Mouse (Mus musculus): ENCODE results near the gene Gm20388. TPM values are rescaled to one million over a fixed set of nuclear protein-coding genes. Genes with fewer than 3 reads are reported as not detected.

Gm20388 gene
- polyA plus RNA-seq, 1 experiment = 0.36 TPM

- Histone ChIP-seq H3K36me3 (ENCODE audit: control insufficient read depth) (no peaks in the 10 kb centered on the region), H3K4me1 (ENCODE audit: control insufficient read depth) (no peaks in the 10 kb centered on the region), H3K9me3 (ENCODE audit: control insufficient read depth, low read length) (no peaks in the 10 kb centered on the region), H3K4me3 (replicated peaks) (no peak overlapping the region), H3K27me3 (ENCODE audit: control insufficient read depth) (no peaks in the 10 kb centered on the region)
- TF ChIP-seq TAL1 (IDR thresholded peaks at IDR 0.05; ENCODE audit: low read length) (no peak), GATA1 (IDR thresholded peaks at IDR 0.05; ENCODE audit: low read length) (no peak)
These were observed 1468.7 kb downstream of the Gm20388 start for GRCm38 (mm10) chr8:121379387-121379786.

GRCm38 (mm10) chr8:121382583-121383241, 1472.1 kb downstream of the Gm20388 start:
- no peak for TF ChIP-seq GATA1 (IDR thresholded peaks at IDR 0.05; ENCODE audit: low read length)
- TF ChIP-seq TAL1 (IDR thresholded peaks at IDR 0.05; ENCODE audit: low read length) = no peak
- Histone ChIP-seq H3K4me1 (ENCODE audit: control insufficient read depth) (no peaks in the 10 kb centered on the region), H3K36me3 (ENCODE audit: control insufficient read depth) (no peaks in the 10 kb centered on the region), H3K9me3 (ENCODE audit: control insufficient read depth, low read length) (no peaks in the 10 kb centered on the region), H3K4me3 (replicated peaks) (peak overlapping the region; percentile 22), H3K27me3 (ENCODE audit: control insufficient read depth) (no peaks in the 10 kb centered on the region)

GRCm38 (mm10) chr8:121385540-121385939, 1474.9 kb downstream of the Gm20388 start:
- H3K4me1 ChIP-seq (ENCODE audit: control insufficient read depth) = no peaks in the 10 kb centered on the region
- no peak overlapping the region for H3K4me3 ChIP-seq (replicated peaks)
- TF ChIP-seq GATA1 (IDR thresholded peaks at IDR 0.05; ENCODE audit: low read length) (no peak), TAL1 (IDR thresholded peaks at IDR 0.05; ENCODE audit: low read length) (no peak)
- H3K27me3 ChIP-seq (ENCODE audit: control insufficient read depth) = peaks cover 1% of the 10 kb centered on the region; the same call in 1 of the 2 replicates
- no peaks in the 10 kb centered on the region for H3K9me3 ChIP-seq (ENCODE audit: control insufficient read depth, low read length)
- H3K36me3 ChIP-seq (ENCODE audit: control insufficient read depth) = no peaks in the 10 kb centered on the region

- H3K36me3 ChIP-seq (ENCODE audit: control insufficient read depth) = no peaks in the 10 kb centered on the region
- peaks cover 29% of the 10 kb centered on the region for H3K27me3 ChIP-seq (ENCODE audit: control insufficient read depth)
- TF ChIP-seq GATA1 (IDR thresholded peaks at IDR 0.05; ENCODE audit: low read length) (no peak), TAL1 (IDR thresholded peaks at IDR 0.05; ENCODE audit: low read length) (no peak)
- H3K9me3 ChIP-seq (ENCODE audit: control insufficient read depth, low read length) = no peaks in the 10 kb centered on the region
- no peak overlapping the region for H3K4me3 ChIP-seq (replicated peaks)
- no peaks in the 10 kb centered on the region for H3K4me1 ChIP-seq (ENCODE audit: control insufficient read depth)
These were observed 1480.0 kb downstream of the Gm20388 start for GRCm38 (mm10) chr8:121390608-121391007.

- Histone ChIP-seq H3K36me3 (ENCODE audit: control insufficient read depth) (no peaks in the 10 kb centered on the region), H3K27me3 (ENCODE audit: control insufficient read depth) (peaks cover 29% of the 10 kb centered on the region), H3K4me1 (ENCODE audit: control insufficient read depth) (no peaks in the 10 kb centered on the region), H3K9me3 (ENCODE audit: control insufficient read depth, low read length) (no peaks in the 10 kb centered on the region), H3K4me3 (replicated peaks) (no peak overlapping the region)
- TF ChIP-seq TAL1 (IDR thresholded peaks at IDR 0.05; ENCODE audit: low read length) = no peak
- TF ChIP-seq GATA1 (IDR thresholded peaks at IDR 0.05; ENCODE audit: low read length) = no peak
These were observed 1480.6 kb downstream of the Gm20388 start for GRCm38 (mm10) chr8:121391254-121391653.

GRCm38 (mm10) chr8:121391771-121392170, 1481.1 kb downstream of the Gm20388 start:
- TF ChIP-seq TAL1 (IDR thresholded peaks at IDR 0.05; ENCODE audit: low read length) = no peak
- no peak for TF ChIP-seq GATA1 (IDR thresholded peaks at IDR 0.05; ENCODE audit: low read length)
- Histone ChIP-seq H3K4me3 (replicated peaks) (no peak overlapping the region), H3K9me3 (ENCODE audit: control insufficient read depth, low read length) (no peaks in the 10 kb centered on the region), H3K27me3 (ENCODE audit: control insufficient read depth) (peaks cover 29% of the 10 kb centered on the region), H3K36me3 (ENCODE audit: control insufficient read depth) (no peaks in the 10 kb centered on the region), H3K4me1 (ENCODE audit: control insufficient read depth) (no peaks in the 10 kb centered on the region)

- no peaks in the 10 kb centered on the region for H3K36me3 ChIP-seq (ENCODE audit: control insufficient read depth)
- H3K4me3 ChIP-seq (replicated peaks) = no peak overlapping the region
- peaks cover 29% of the 10 kb centered on the region for H3K27me3 ChIP-seq (ENCODE audit: control insufficient read depth)
- no peaks in the 10 kb centered on the region for H3K4me1 ChIP-seq (ENCODE audit: control insufficient read depth)
- no peak for TF ChIP-seq GATA1 (IDR thresholded peaks at IDR 0.05; ENCODE audit: low read length)
- TF ChIP-seq TAL1 (IDR thresholded peaks at IDR 0.05; ENCODE audit: low read length) = no peak
- H3K9me3 ChIP-seq (ENCODE audit: control insufficient read depth, low read length) = no peaks in the 10 kb centered on the region
These were observed 1481.8 kb downstream of the Gm20388 start for GRCm38 (mm10) chr8:121392482-121392881.

- Histone ChIP-seq H3K27me3 (ENCODE audit: control insufficient read depth) (peaks cover 29% of the 10 kb centered on the region), H3K9me3 (ENCODE audit: control insufficient read depth, low read length) (no peaks in the 10 kb centered on the region), H3K4me1 (ENCODE audit: control insufficient read depth) (no peaks in the 10 kb centered on the region), H3K4me3 (replicated peaks) (no peak overlapping the region), H3K36me3 (ENCODE audit: control insufficient read depth) (no peaks in the 10 kb centered on the region)
- TF ChIP-seq GATA1 (IDR thresholded peaks at IDR 0.05; ENCODE audit: low read length) (no peak), TAL1 (IDR thresholded peaks at IDR 0.05; ENCODE audit: low read length) (no peak)
These were observed 1482.5 kb downstream of the Gm20388 start for GRCm38 (mm10) chr8:121393111-121393510.

- no peak for TF ChIP-seq TAL1 (IDR thresholded peaks at IDR 0.05; ENCODE audit: low read length)
- no peak for TF ChIP-seq GATA1 (IDR thresholded peaks at IDR 0.05; ENCODE audit: low read length)
- Histone ChIP-seq H3K9me3 (ENCODE audit: control insufficient read depth, low read length) (no peaks in the 10 kb centered on the region), H3K27me3 (ENCODE audit: control insufficient read depth) (peaks cover 29% of the 10 kb centered on the region), H3K4me3 (replicated peaks) (no peak overlapping the region), H3K36me3 (ENCODE audit: control insufficient read depth) (no peaks in the 10 kb centered on the region), H3K4me1 (ENCODE audit: control insufficient read depth) (no peaks in the 10 kb centered on the region)
These were observed 1484.0 kb downstream of the Gm20388 start for GRCm38 (mm10) chr8:121394686-121395085.

- H3K4me3 ChIP-seq (replicated peaks) = no peak overlapping the region
- peaks cover 29% of the 10 kb centered on the region for H3K27me3 ChIP-seq (ENCODE audit: control insufficient read depth)
- no peaks in the 10 kb centered on the region for H3K36me3 ChIP-seq (ENCODE audit: control insufficient read depth)
- TF ChIP-seq GATA1 (IDR thresholded peaks at IDR 0.05; ENCODE audit: low read length) (no peak), TAL1 (IDR thresholded peaks at IDR 0.05; ENCODE audit: low read length) (no peak)
- no peaks in the 10 kb centered on the region for H3K4me1 ChIP-seq (ENCODE audit: control insufficient read depth)
- H3K9me3 ChIP-seq (ENCODE audit: control insufficient read depth, low read length) = no peaks in the 10 kb centered on the region
These were observed 1484.7 kb downstream of the Gm20388 start for GRCm38 (mm10) chr8:121395316-121395715.

Data from erythroblast, embryonic 14.5 days (primary cell).